Mouse (Mus musculus) induced T-regulatory cell, adult 2 months (primary cell): ENCODE measurements around the gene Hnrnpa1.
A peak's percentile ranks its signal among the peaks of the same experiment; 100 is the strongest.

ENCODE experiments used
- DNase-seq: peaks from one replicate; pipeline ENCODE4 v3.0.0-alpha.2; 2012; ENCODE audit warnings: low read depth

The Hnrnpa1 gene

DNA sequence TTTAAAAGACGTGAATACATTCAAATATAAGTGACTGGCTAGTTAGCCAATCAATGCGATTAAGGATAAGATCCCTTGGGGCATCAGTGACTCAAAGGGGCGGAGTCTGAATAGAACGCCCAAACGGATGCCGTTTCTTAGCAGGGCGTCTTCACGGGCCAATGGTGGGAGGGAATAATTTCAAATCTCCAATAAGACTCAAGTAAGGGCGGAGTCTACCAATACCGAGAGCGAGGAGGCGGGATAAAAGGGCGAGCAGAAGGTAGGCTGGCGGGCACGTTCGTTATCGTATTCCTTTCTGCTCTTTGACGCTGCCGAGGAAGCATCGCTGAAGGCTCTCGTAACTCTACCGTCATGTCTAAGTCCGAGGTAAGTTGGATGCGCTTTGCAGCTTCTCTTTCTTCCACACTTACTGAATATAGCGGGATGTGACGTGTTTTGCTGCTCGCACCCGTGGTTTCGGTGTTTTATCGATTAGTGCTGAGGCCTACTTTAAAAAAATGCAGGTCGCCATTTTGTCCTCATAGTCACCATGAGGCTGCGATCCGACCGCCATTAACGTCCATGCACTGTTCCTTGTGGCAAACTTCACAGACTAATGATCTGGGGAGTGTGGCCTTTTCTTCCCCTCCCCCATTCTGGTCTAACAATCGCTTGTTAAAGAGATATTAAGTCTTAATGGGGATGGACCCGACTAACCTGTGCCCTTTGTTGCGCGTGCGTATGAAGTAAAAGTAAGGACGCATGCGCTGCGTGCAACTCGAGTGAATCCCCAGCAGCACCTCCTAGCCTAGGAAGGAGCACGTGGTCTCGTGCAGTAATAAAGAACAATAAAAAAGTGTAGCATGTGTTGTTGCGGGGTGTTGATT, at the start of gene Hnrnpa1:
Gene Hnrnpa1, plus strand, starts transcription at position 273 of the 869 bp plus-strand sequence.
- peak; percentile 99 for DNase-seq

DNA sequence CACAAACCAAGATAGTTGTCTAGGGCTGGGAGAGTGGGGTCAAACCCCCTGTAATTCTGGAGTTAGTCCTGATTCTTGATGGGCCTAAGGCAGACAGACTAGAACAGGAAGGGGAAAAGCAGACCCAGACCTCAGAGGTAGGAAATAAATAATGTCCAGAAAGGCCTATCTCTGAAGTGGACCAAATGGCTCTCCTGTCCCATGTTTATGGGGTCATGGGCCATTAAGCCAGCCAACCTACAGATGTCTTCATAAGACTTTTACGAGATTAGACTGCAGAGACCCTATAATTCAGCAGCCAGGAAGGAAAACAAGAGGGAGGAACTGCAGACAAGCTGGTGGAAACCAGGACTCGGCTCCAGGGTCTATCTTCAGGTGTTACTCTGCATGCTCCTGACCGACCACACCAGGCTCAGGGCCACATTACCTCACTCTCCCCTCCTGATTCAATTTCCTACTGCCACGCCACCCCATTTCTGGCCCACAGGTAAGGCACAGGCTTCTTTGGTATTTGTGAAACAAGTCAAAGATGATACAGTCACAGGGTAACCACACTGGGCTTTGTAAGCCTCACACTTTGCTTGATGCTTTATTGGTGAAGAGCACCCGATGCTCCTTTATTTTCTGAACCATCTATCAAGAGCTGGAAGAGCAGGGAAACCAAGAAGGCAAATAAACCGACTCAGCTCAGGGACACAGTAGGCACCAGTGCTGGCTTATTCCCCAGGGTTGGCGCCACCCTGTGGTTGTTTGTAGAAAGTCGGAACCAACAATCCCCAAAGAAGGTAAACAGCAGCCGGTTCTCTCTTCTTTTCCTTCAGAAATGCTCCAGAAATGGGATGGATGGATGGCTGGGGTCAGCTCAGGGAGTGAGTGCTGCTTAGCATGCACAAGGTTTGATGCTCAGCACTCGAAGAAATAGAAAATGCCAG, 49.4 kb upstream of the Hnrnpa1 start:
- peak; percentile 65 for DNase-seq

DNA sequence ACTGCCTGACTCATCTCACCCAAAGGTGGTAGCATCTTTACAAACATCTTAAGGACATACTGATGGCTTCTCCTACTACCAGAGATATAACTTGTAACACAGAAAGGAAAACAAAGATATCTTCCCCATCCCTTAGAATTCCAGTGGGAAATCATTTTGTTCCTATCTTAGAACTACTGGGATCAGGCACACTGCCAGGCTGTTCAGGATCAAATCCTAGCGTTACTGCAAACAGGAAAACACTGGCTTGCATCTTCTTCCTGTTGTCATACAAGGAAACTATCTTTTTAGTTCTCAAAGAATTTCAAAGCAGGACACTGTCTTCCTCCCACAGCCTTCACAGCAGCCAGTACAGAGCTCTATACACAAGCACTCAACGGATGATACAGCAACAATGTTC, 46.6 kb upstream of the Hnrnpa1 start:
- DNase-seq = no peak

DNA sequence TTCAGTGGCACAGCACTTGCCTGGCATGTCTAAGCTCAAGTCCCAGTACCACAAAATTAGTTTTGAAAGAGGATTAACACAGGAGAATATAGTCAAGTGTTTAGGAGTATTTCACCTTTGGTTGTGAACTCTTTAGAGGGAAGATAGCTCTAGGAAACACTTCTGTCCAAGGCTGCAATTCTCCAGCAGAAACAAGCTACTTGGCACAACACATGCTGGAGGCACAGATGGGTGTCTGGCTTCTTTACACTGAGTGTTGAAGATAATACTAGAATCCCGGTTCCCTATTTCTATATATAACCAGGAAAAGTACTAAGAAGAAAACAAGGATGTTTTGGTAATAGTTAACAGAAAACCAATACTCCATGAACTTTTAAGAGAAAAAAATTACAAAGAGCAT, 43.4 kb upstream of the Hnrnpa1 start:
- DNase-seq = no peak

DNA sequence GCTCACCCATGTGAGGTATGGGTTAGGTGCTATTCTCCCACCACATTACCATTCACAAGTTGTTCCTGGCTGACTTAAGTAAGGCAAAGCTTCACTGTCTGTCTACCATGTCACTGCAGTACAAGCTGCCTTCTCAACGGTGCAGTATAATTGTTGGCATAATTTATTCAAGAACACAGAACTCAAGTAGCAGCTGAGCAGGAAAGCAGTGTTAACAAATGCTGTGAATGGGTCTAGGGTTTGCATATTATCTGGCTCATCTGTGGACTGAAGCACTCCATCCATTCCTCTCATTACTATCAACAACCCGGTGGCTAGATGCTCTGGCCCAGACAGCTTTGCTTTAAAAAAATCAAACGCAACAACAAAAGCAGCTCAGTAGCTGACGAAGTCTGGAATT, 42.4 kb upstream of the Hnrnpa1 start:
- no peak for DNase-seq

DNA sequence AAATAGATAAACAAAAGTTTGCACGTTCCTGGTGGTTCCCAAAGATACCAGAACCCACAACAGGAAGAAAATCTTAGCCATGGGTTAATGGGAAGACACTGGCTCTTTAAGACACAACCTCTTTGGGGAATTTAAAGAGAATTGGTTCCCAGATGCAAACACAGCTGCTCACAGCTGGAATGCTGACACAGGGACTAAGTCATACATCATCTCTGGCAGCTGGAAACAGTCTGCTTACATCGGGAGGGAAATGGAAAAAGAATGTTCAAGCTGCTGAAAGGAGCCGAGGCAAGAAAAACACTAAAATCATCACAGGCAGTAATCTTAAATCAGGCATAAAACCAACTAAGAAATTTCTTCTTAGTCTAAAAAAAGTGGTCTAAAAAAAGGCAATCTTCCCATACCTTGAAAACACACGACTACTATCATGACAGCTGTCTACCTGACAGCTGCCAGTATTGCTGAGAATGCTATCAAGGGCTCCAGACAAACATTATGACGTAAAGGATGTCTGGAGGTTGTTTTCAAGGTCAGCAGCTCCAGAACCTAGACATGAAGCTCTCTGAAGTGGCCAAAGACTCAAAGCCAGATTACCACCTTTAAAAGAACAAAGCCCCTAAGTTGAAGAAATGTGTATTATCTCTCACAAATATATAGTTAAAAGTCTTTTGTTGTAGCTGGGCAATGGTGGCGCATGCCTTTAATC, 38.0 kb upstream of the Hnrnpa1 start:
- DNase-seq = no peak

DNA sequence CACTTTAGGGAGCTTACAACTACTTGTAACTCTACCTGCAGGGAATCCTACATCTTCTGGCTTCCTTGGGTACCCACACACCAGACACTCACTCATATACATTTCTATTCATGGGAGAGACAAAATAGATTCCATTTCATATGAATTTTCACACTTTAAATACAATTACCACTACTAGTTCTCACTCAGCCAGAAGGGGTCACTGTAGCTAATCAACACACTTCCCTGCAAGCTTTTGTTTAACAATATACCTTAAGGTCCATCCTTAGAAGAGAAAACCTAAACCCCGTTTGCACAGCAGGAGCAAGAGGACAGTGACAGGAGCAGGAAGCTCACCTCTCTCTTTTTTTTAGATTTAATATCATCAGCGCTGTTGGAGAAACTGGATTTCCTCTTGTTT, 35.1 kb upstream of the Hnrnpa1 start:
- DNase-seq = peak; percentile 51

DNA sequence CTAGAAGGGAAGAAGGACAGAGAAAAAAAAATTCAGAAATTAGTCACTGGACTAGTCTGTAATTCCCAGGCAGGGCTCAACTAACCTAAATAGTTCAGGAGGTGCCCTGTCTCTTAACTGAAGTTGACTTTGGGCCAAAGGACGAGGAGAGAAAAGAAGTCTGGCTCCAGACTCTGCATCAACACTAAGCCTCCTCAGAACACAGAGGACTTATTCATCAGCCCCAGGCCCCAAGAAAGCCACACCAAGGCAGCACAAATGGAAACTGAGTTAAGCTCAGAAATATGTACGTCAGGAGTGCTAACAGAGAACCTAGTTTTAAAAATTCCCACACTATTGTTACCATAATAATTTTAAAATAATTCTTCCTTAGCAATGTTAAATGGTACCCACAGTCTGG, 26.1 kb upstream of the Hnrnpa1 start:
- DNase-seq = no peak

DNA sequence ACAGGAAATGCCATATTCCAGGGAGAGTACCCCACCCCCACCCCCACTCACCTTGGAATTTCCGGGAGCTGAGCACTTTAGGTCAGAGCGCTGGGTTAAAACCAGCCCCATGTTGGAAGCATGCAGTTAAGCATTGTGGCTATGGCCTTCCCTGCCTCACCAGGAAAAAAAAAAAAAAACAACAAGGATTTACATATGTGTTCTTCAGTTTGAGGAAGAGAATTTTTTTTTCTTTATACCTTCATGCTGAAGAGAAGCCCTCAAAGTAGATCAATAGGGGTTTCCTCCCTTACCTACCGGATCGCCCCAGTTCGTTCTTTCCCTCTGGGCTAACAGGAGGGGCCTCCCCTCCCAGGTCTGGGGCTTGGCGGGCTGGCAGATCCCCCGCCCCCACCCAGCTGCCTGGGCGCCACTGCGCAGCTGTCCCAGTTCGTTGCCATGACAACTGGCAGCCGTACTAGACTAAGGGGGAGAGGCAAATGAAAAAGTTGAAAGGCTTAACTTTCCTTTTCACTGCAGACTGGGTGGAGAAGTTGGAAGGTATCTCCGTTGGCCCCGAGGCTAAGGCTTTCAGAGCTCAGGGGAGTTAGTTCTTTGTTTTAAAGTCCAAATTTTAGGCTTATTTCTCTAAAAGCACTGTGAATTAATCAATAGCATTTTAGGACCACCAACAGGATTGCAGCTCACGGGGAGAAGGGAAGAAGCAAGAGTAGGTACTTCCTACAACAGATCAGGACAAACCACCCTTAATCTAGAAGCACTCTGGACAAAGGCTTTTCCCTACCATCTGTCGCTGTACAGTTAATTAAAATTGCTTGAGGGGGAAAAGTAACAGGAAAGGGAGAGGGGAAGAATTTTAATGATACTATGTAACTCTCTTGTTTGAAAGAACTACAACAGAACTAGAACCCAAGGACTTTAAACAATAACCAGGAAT, 25.0 kb upstream of the Hnrnpa1 start:
- DNase-seq = peak; percentile 91

DNA sequence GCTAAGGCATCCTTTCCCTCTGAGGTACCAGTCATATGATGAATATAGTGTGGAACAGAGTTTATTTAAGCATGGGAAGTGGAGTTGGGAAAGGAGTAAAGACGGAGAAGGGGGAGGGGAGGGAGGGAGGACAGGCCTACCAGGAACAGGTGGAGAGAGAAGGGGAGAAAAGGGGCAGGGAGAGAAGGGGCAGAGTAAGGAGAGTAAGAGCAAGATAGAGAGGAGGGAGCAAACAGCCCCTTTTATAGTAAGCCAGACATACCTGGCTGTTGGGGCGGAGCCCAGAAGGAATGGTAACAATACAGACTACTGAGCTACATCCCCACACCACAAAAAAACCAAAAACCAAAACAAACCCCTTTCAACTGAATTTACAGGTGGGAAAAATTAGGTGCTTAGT, 24.2 kb upstream of the Hnrnpa1 start:
- no peak for DNase-seq

DNA sequence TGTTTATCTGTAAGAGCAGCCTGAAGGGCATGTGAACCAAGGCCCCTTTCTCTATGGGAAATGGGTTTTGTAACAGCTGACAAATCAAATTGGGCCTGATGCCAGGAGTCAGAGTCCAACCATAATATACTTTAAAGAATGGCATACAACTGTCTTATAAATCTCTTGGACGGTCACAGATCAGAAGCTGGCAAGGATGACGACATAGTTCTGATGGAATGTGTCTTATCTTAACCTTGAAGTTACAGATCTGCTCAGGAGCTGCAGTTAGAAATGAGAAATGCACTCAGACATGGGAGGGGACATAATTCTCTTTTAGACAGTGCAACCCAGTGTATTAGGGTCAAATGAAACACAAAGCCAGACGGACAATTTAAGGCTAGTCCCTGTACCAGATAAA, 19.4 kb upstream of the Hnrnpa1 start:
- DNase-seq = no peak

DNA sequence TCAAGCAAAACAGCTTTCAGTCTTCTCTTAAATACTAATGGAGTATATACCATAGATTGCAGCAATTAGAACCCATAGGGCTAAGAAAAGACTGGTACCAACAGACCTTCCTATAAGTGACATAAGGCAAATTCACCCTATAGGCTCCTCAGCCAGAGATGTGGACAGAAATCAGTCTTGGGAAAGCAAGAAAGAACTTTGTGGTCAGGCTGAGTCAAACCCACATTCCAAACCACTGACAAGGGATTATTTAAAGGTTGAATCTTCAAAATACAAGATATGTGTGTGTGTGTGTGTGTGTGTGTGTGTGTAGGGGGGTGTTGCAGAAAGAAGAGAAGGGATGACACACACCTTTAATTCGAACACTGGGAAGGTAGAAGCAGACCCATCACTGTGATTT, 18.8 kb upstream of the Hnrnpa1 start:
- DNase-seq = no peak

DNA sequence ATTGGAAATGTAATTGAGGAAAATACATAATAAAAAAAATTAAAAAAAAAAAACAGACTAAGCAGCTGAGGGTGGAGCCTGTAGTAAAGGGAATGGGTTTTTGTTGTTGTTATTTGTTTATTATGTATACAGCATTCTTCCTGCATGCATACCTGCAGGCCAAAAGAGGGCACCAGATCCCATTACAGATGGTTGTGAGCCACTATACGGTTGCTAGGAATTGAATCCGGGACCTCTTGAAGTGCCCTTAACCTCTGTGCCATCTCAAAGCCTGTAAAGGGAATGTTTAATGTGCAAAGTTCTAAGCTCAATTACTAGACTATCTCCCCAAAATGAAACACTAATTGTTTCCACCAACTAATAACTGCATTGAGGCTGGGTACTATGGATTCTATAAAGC, 16.1 kb upstream of the Hnrnpa1 start:
- DNase-seq = no peak

DNA sequence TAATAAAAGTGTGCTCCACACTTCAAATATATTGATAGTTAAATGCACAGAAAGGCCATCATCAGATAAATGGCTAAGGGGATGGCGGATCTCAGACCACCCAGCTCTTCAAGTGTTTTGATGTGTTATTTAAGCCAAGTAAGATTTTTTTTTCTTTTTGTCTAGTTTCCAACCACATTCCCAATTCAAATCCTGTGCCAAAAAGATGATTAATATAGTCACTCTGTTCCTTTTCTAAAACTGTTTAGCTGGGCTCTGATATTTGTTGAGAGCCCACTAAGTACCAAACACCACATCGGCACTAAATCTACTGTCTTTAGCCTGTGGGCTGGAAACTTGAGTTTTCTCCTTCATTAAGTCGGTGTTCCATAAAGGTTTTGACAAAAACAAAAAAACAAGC, 13.2 kb upstream of the Hnrnpa1 start:
- DNase-seq = no peak

DNA sequence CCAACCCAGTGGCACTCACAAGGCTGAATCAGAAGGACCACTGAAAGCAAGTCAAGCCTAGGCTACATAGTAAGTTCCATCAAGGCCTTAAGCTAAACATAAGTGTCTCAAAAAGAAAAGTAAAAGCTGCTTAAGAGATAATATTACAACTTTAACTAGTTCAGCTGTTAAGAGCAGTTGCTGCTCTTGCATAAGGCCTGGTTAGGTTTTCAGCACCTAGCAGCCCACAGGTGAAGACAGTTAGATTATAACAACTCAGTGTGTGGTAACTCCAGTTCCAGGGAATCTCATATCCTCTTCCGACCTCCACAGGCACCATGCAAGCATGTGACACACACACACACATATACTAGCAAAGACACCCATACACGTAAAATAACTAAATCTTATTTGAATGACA, 12.7 kb upstream of the Hnrnpa1 start:
- DNase-seq = no peak

DNA sequence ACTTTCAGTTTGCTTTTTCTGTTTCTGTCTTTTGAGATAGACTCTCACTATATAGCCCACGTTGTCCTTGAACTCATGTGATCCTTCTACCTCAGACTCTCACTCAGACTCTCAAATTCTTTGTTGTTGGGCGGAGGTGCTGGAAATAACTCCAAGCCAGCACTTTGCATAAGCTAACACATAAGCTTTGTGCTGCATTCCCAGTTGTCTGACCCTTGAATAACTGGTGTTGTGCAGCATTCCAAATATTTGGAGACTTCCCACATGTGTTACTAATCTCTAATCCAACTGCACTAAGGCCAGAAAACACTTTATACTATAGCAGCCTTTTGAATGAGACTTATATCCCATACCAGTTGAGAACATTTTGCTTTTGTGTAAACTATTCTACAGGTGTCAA, 11.3 kb upstream of the Hnrnpa1 start:
- no peak for DNase-seq

DNA sequence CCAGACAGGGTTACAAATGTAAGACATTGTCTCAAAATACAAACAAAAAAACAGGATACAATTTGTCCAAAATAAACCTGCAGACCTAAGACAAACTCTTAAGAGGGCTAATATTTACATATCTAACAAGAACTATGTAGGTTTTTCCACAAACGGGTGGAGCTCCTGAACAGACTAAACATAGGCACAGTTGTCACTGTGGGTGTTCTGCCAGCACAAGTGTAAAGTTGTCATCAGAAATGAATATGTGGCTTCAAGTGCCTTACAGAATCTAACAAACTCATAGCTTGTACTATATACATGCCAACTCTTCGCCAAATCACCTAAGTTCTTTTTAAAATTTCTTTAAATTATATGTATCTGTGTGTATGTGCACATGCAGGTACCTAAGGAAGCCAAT, 7.1 kb upstream of the Hnrnpa1 start:
- DNase-seq = no peak

DNA sequence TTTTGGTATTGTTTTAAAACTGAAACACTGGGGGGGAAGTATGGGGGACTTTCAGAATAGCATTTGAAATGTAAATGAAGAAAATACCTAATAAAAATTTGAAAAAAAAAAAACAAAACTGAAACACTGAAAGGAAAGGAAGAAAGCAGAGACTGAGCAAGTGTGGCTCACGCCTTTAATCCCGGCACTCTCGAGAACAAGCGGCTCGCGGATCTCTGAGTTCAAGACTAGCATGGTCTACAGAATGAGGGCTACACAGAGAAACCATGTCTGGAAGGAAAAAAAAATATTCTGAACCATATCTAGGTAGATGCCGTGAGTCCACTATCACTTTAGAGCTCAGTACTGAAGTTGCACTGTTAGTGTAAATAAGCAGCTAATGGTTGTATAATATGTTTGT, 2.9 kb upstream of the Hnrnpa1 start:
- DNase-seq = no peak

DNA sequence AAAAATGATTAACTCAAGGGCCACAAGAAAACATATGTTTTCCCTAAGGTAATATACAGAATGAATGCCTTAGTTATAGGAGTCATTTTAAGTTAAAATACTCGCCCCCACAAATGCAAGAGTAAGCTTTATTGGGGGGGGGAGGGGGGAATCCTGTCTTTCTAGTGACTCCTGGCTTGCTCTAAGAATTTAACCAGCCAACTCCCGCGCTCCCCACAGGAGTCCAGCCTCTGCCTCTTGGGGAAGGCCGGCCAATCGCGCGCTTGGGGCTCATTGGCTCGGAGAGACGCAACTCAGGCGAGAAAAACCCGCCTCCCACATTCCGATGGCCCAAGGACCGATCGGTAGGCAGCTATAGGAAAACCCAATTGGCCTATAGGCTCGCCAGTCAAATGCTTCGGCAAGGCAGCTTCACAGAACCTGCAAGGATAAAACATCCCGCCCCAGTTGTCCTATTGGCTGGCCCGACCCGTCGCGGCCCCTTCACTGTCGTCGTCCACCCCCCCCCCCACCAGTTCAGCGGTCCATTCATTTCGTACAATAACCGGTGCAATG, 1.0 kb upstream of the Hnrnpa1 start:
- DNase-seq = peak; percentile 96

DNA sequence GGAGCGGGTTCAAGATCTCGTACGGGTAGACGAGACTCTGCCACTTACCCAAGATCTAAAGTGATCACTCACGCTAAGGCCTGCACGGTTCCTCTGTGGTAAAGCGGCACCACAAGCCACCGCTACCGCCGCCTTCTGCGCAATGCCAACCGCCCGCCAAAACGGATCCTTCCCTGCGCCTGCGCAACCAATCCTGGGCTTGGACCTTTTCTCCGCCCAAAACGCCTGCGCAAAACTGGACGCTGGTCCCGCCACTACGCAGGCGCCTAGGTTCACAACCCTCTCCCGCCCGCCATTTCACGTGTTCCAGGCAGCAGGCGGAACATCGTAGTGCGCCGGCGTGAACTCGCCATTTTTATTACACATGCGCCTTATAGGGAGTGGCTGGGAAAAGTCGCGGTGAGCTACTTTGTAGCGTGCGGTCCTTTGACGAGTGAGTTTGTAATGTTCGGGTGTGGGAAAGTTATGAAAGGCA, 510 bp upstream of the Hnrnpa1 start, which contains the start of gene Cbx5:
Gene Cbx5, minus strand, starts transcription at position 132 of the 475 bp plus-strand sequence.
- DNase-seq = peak; percentile 99
